Mouse (Mus musculus) left cerebral cortex, adult 11 months (tissue): Measurements from ENCODE around the gene Wdr46.
A peak's percentile ranks its signal among the peaks of the same experiment; 100 is the strongest.
"Not testable (repeated sequence)": the region's sequence is repeated elsewhere in the genome, so short reads cannot be mapped to it uniquely, and the experiment has no call there.

Experiments
- DNase-seq: peaks from one replicate; pipeline ENCODE4 v3.0.0; 2022; ENCODE audit warnings: low spot score

Gene Wdr46

GRCm38 (mm10) chr17:33979512-33980050, 39.1 kb downstream of the Wdr46 start:
- no peak for DNase-seq

- no peak for DNase-seq
Observed at GRCm38 (mm10) chr17:33980181-33981035, 39.9 kb downstream of the Wdr46 start.

- peak; percentile 89 for DNase-seq
Observed at GRCm38 (mm10) chr17:33981192-33981909, 40.9 kb downstream of the Wdr46 start.

GRCm38 (mm10) chr17:33982136-33982535, 41.7 kb downstream of the Wdr46 start:
- not testable (repeated sequence) for DNase-seq

- no peak for DNase-seq
Observed at GRCm38 (mm10) chr17:33991788-33992664, 51.6 kb downstream of the Wdr46 start.

- DNase-seq: no peak
Observed at GRCm38 (mm10) chr17:33994959-33995358, 54.5 kb downstream of the Wdr46 start.

- DNase-seq: no peak
Observed at GRCm38 (mm10) chr17:33995651-33996050, 55.2 kb downstream of the Wdr46 start.

GRCm38 (mm10) chr17:33997025-33997424, 56.6 kb downstream of the Wdr46 start:
- DNase-seq: not testable (repeated sequence)

GRCm38 (mm10) chr17:33998697-33999096, 58.2 kb downstream of the Wdr46 start:
- not testable (repeated sequence) for DNase-seq
